Comparison of ENCODE assay signal across 8 mouse cellular contexts in the genomic region with DNA sequence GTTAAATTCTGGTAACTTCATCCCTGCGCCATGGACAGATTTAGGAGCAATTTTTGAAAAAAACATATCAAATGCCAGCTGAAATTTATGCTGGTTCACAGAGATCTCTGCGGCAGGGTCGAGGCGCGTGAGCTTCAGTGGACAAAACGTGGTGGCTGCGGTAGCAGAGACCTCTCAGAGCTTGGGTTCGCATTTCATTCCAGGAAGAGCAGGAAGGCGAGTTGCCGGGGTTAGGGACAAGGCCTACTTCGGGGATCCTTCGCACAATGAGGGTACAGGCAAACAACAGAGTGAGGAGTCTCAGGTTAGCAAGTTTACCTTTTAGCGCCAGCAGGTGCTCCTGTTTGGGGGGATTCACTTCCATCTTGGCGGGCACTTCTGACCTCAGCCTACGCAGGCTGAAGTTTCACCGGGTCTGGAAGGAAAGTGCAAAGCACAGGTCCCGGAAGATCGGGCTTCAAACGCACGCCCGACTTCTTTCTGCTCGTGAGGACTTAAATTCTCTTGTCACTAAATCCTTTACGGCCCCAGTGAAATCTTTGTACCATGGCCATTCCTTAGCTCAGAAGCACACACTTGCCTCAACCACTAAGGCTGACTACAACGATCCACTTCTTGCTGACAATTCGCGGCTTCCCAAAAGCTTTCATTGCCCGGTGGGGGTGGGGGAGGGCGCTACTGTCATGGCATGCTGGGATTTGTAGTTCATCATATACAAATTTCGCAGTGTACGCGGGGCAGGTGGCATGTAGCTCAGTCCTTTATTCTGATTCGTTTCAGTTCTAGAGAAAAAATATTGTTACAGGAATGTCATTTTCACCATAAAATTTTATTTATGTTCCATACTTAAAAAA. TPM values are rescaled to one million over a fixed set of nuclear protein-coding genes. Genes with fewer than 3 reads are reported as not detected.
DNase-seq lines count a peak whose midpoint lies in the region; ATAC-seq and TF ChIP-seq lines count a peak whose summit lies in the region.

Gene Trappc13 (minus strand): TSS at position 674 of the 854 bp plus-strand sequence.

- H3K9me3 ChIP-seq in lung, embryonic 15.5 days = no peaks in the 10 kb centered on the region
- H3K9me3 ChIP-seq in forebrain, embryonic 14.5 days (replicated peaks; ENCODE audit: control insufficient read depth, low read length) = no peaks in the 10 kb centered on the region
- no peaks in the 10 kb centered on the region for H3K9me3 ChIP-seq in hindbrain, embryonic 10.5 days
- H3K9me3 ChIP-seq in midbrain, embryonic 11.5 days (ENCODE audit: control insufficient read depth, low read length) = no peaks in the 10 kb centered on the region

- TF ChIP-seq POLR2A in bone marrow, adult 2 months (IDR thresholded peaks at IDR 0.05; ENCODE audit: borderline replicate concordance, control insufficient read depth, low read depth, low read length) = 0 out of 2 replicates have a peak, but pooled peaks have one; percentile 7

- H3K27ac ChIP-seq in lung, embryonic 15.5 days = peak within 1 kb of the TSS; percentile 82
- H3K27ac ChIP-seq in bone marrow, adult 2 months (ENCODE audit: control insufficient read depth, insufficient read depth, low read depth, low read length, poor library complexity) = peak within 1 kb of the TSS; percentile 89
- peak within 1 kb of the TSS; percentile 55 for H3K27ac ChIP-seq in forebrain, embryonic 14.5 days (ENCODE audit: low read depth, low read length)
- peak within 1 kb of the TSS; percentile 93 for H3K27ac ChIP-seq in hindbrain, embryonic 10.5 days
- H3K27ac ChIP-seq in midbrain, embryonic 11.5 days (ENCODE audit: low read depth, low read length) = peak within 1 kb of the TSS; percentile 42; the same call in 1 of the 2 replicates

- under 1% methylated on average over 32 of the region's 32 CpGs for WGBS in lung, embryonic 15.5 days
- under 1% methylated on average over 32 of the region's 32 CpGs for WGBS in bone marrow, adult 2 months
- WGBS in forebrain, embryonic 14.5 days = under 1% methylated on average over 32 of the region's 32 CpGs
- under 1% methylated on average over 32 of the region's 32 CpGs for WGBS in hindbrain, embryonic 10.5 days
- under 1% methylated on average over 32 of the region's 32 CpGs for whole genome bisulfite sequencing in midbrain, embryonic 11.5 days

- H3K27me3 ChIP-seq in lung, embryonic 15.5 days = no peaks in the 10 kb centered on the region
- no peaks in the 10 kb centered on the region for H3K27me3 ChIP-seq in forebrain, embryonic 14.5 days (replicated peaks; ENCODE audit: control insufficient read depth, insufficient read depth, low read length)
- no peaks in the 10 kb centered on the region for H3K27me3 ChIP-seq in hindbrain, embryonic 10.5 days (ENCODE audit: insufficient read depth, poor library complexity, severe bottlenecking)
- H3K27me3 ChIP-seq in midbrain, embryonic 11.5 days (ENCODE audit: control insufficient read depth, insufficient read depth, low read length) = no peaks in the 10 kb centered on the region

- peak within 1 kb of the TSS; percentile 71 for H3K4me2 ChIP-seq in lung, embryonic 15.5 days
- H3K4me2 ChIP-seq in forebrain, embryonic 14.5 days (ENCODE audit: low read length) = peak within 1 kb of the TSS; percentile 78
- peak within 1 kb of the TSS; percentile 76 for H3K4me2 ChIP-seq in midbrain, embryonic 11.5 days

- peaks cover 11% of the 10 kb centered on the region for H3K4me1 ChIP-seq in lung, embryonic 15.5 days
- no peaks in the 10 kb centered on the region; the same call in 1 of the 2 replicates for H3K4me1 ChIP-seq in bone marrow, adult 2 months (ENCODE audit: control insufficient read depth, insufficient read depth, low read length)
- peaks cover 17% of the 10 kb centered on the region for H3K4me1 ChIP-seq in forebrain, embryonic 14.5 days (ENCODE audit: control insufficient read depth, insufficient read depth, low read length)
- H3K4me1 ChIP-seq in hindbrain, embryonic 10.5 days (replicated peaks) = peaks cover 20% of the 10 kb centered on the region
- H3K4me1 ChIP-seq in midbrain, embryonic 11.5 days (ENCODE audit: control insufficient read depth, insufficient read depth, low read length) = peaks cover 10% of the 10 kb centered on the region

- no peak for TF ChIP-seq CTCF in bone marrow, adult 2 months (IDR thresholded peaks at IDR 0.05; ENCODE audit: control insufficient read depth, insufficient read depth, low read length)

- no peak for DNase-seq in lung, postnatal 14 days
- DNase-seq in forebrain, embryonic 14.5 days (ENCODE audit: low spot score) = no peak
- peak; percentile 89 for DNase-seq in hindbrain, embryonic 10.5 days (ENCODE audit: low spot score)
- peak in 1 of 2 experiments; percentile 90 for DNase-seq in layer of hippocampus, postnatal 14 days (ENCODE audit: low spot score in 2 of 2)
- DNase-seq in midbrain, embryonic 11.5 days (ENCODE audit: low spot score, missing footprints) = peak; percentile 99
- peak; percentile 85 for DNase-seq in thymus, postnatal 14 days

- H3K36me3 ChIP-seq in lung, embryonic 15.5 days = peaks cover 6% of the 10 kb centered on the region; the same call in 1 of the 2 replicates
- H3K36me3 ChIP-seq in forebrain, embryonic 14.5 days (ENCODE audit: control insufficient read depth, insufficient read depth, low read length) = peaks cover 20% of the 10 kb centered on the region; the same call in 1 of the 2 replicates
- H3K36me3 ChIP-seq in hindbrain, embryonic 10.5 days = peaks cover 28% of the 10 kb centered on the region
- no peaks in the 10 kb centered on the region for H3K36me3 ChIP-seq in midbrain, embryonic 11.5 days (ENCODE audit: control insufficient read depth, insufficient read depth, low read length)

- peak within 1 kb of the TSS; percentile 98 for H3K4me3 ChIP-seq in lung, embryonic 15.5 days
- H3K4me3 ChIP-seq in bone marrow, adult 2 months (replicated peaks; ENCODE audit: control insufficient read depth, low read depth, low read length) = peak within 1 kb of the TSS; percentile 96
- H3K4me3 ChIP-seq in forebrain, embryonic 14.5 days (ENCODE audit: low read depth, low read length) = peak within 1 kb of the TSS; percentile 84
- H3K4me3 ChIP-seq in hindbrain, embryonic 10.5 days = peak within 1 kb of the TSS; percentile 90
- H3K4me3 ChIP-seq in midbrain, embryonic 11.5 days (ENCODE audit: low read depth, low read length) = peak within 1 kb of the TSS; percentile 68

- peak within 1 kb of the TSS; percentile 93 for H3K9ac ChIP-seq in lung, embryonic 15.5 days
- H3K9ac ChIP-seq in forebrain, embryonic 14.5 days (ENCODE audit: low read length) = peak within 1 kb of the TSS; percentile 89
- peak within 1 kb of the TSS; percentile 83 for H3K9ac ChIP-seq in midbrain, embryonic 11.5 days (ENCODE audit: low read length)

- ATAC-seq in lung, embryonic 15.5 days (ENCODE audit: borderline replicate concordance, extremely low read depth, low FRiP score, low TSS enrichment) = peak; percentile 90
- peak; percentile 93 for ATAC-seq in forebrain, embryonic 14.5 days
- ATAC-seq in midbrain, embryonic 11.5 days (ENCODE audit: low FRiP score) = peak; percentile 92

RNA-seq across cellular contexts. Expression of gene Trappc13, which starts in this region (rescaled TPM):
- polyA plus RNA-seq in lung, embryonic 15.5 days (2015; fragmentation: Nextera tagmentation; extraction: Ambion mirVana) = 57.5 and 63.8 TPM in 2 replicates
- polyA plus RNA-seq in bone marrow, adult 2 months (2011; ENCODE audit: insufficient read depth, insufficient read length, low replicate concordance, missing spikeins) = 5.9 and 18.8 TPM in 2 replicates
- polyA plus RNA-seq in forebrain, embryonic 14.5 days (2014; fragmentation: Nextera tagmentation; extraction: Ambion mirVana) = 65.7 and 68.0 TPM in 2 replicates
- 71.7 and 84.6 TPM in 2 replicates for polyA plus RNA-seq in hindbrain, embryonic 10.5 days (2016; fragmentation: Nextera tagmentation; extraction: Ambion mirVana)
- total RNA-seq in layer of hippocampus, postnatal 14 days (2021) = 10 to 100 TPM; 48.6 to 49.6 TPM
- 82.4 and 96.4 TPM in 2 replicates for polyA plus RNA-seq in midbrain, embryonic 11.5 days (2014; fragmentation: Nextera tagmentation; extraction: Ambion mirVana)

Comparison
In these comparisons a context has a peak if more than half of its experiments do, and no peak if none do; other contexts are left out.
1. H3K27ac ChIP-seq: peak in every context shown above with its lines; median percentile 93 in hindbrain, embryonic 10.5 days; 89 in bone marrow, adult 2 months; 82 in lung, embryonic 15.5 days; 55 in forebrain, embryonic 14.5 days; 42 in midbrain, embryonic 11.5 days.
2. DNase-seq: peak in hindbrain, embryonic 10.5 days (single experiment), midbrain, embryonic 11.5 days (single experiment) and thymus, postnatal 14 days (single experiment); none in lung, postnatal 14 days (single experiment) and forebrain, embryonic 14.5 days (single experiment).
3. Peak in every context shown above with its lines, with median percentiles within 50 percentile points of each other: ATAC-seq, H3K4me2 ChIP-seq, H3K4me3 ChIP-seq and H3K9ac ChIP-seq.